Mouse (Mus musculus): ENCODE results near the gene Pard6b. TPM values are rescaled to one million over a fixed set of nuclear protein-coding genes. Genes with fewer than 3 reads are reported as not detected.

Pard6b gene
- polyA plus RNA-seq (2017; shearing (Covaris generic)) = 6.9 TPM

GRCm38 (mm10) chr2:168080431-168081246 lies at the start of gene Pard6b:
Pard6b (plus strand) TSS chr2:168081004.

Other genes with a start within 250 kb of the Pard6b start
- 166 TPM for gene Ptpn1, start 148.9 kb upstream of the Pard6b start, polyA plus RNA-seq (2017; shearing (Covaris generic))
- 0.77 TPM for gene Ripor3, start 70.4 kb upstream of the Pard6b start, polyA plus RNA-seq (2017; shearing (Covaris generic))
- 27.6 TPM for gene Adnp, start 126.1 kb downstream of the Pard6b start, polyA plus RNA-seq (2017; shearing (Covaris generic))
- 9.6 TPM for gene Gm20716, start 149.4 kb downstream of the Pard6b start, polyA plus RNA-seq (2017; shearing (Covaris generic))
- gene Dpm1, start 149.6 kb downstream of the Pard6b start, polyA plus RNA-seq (2017; shearing (Covaris generic)) = 115 TPM
- gene Mocs3, start 149.6 kb downstream of the Pard6b start, polyA plus RNA-seq (2017; shearing (Covaris generic)) = 14.3 TPM
- not detected for gene Kcng1, start 200.7 kb downstream of the Pard6b start, polyA plus RNA-seq (2017; shearing (Covaris generic))

Data from CD4-positive, CD25-positive, alpha-beta regulatory T cell (primary cell).